Mouse (Mus musculus): Measurements from ENCODE around the gene Ednra. TPM values are rescaled to one million over a fixed set of nuclear protein-coding genes. Genes with fewer than 3 reads are reported as not detected.

The Ednra gene
- polyA plus RNA-seq, 1 experiment: 2.1 TPM

DNA sequence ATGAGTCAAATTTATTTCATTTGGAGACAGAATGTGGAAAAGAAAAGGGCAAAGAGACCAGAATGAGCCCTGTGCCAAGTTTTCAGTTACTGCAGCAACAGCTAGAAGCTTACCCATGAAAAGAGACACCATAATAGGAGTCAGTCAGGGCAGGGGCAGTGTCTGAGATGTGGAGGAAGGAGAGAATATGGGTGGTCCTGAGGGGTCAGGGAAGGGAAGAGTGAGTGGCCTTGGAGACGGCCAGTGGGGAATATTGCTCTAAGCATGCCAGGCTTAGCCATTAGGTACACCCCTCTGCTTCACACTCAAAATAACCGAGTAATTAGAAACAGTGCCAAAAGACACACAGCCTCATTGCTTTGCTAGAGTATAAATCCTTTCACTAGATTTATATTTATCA lies 9.5 kb upstream of the Ednra start:
- H3K4me3 ChIP-seq (replicated peaks; ENCODE audit: control insufficient read depth, low read depth, low read length): no peak overlapping the region
- TF ChIP-seq CTCF (IDR thresholded peaks at IDR 0.05; ENCODE audit: control insufficient read depth, insufficient read depth, low read length) (no peak), POLR2A (IDR thresholded peaks at IDR 0.05; ENCODE audit: borderline replicate concordance, control insufficient read depth, low read depth, low read length) (no peak)
- no peaks in the 10 kb centered on the region; the same call in 1 of the 2 replicates for H3K4me1 ChIP-seq (ENCODE audit: control insufficient read depth, insufficient read depth, low read length)
- 78% methylated on average over 2 of the region's 2 CpGs for WGBS
- no peak overlapping the region for H3K27ac ChIP-seq (ENCODE audit: control insufficient read depth, insufficient read depth, low read depth, low read length, poor library complexity)

DNA sequence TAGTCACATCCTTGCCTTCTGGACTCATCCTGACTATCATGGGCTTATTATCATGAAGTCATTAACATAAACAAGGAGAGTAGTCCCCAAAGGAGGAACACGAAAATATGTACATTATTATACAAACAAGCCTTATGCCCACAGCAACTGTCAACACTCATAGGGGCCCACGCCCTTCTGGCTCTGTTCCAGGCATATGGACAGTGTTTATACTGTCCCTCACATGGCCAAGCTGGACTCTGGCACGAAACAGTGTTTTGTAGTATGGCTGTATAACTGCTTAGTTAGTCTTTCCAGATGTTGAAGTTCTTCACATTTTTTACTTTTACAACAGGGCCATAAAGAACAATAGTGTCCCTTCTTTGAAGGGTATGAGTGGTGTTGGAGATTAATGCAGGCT lies 8.7 kb upstream of the Ednra start:
- Histone ChIP-seq H3K4me1 (ENCODE audit: control insufficient read depth, insufficient read depth, low read length) (no peaks in the 10 kb centered on the region; the same call in 1 of the 2 replicates), H3K27ac (ENCODE audit: control insufficient read depth, insufficient read depth, low read depth, low read length, poor library complexity) (no peak overlapping the region), H3K4me3 (replicated peaks; ENCODE audit: control insufficient read depth, low read depth, low read length) (no peak overlapping the region)
- no peak for TF ChIP-seq POLR2A (IDR thresholded peaks at IDR 0.05; ENCODE audit: borderline replicate concordance, control insufficient read depth, low read depth, low read length)
- TF ChIP-seq CTCF (IDR thresholded peaks at IDR 0.05; ENCODE audit: control insufficient read depth, insufficient read depth, low read length): no peak
- 63% methylated on average over 3 of the region's 3 CpGs for WGBS

DNA sequence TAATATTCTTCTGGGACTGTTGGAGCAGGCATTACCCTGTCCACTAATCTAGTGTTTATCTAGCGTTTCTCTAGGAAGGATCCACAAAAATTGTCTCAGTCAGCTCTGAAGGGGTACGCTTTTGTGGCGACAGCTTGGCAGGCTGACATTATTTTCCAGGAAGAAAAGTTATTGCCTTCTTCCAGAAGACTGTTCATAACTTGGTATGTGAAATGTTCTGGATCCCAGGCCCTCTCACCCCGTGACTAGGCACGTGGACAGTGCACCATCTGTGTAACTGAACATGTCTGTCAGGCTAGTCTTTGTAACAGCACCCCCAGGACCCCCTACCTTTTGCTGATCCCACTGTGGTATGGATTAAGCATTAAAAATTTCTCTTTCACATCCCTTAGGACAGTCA lies 1.1 kb upstream of the Ednra start:
- WGBS: 71% methylated on average over 5 of the region's 5 CpGs
- TF ChIP-seq CTCF (IDR thresholded peaks at IDR 0.05; ENCODE audit: control insufficient read depth, insufficient read depth, low read length): no peak
- TF ChIP-seq POLR2A (IDR thresholded peaks at IDR 0.05; ENCODE audit: borderline replicate concordance, control insufficient read depth, low read depth, low read length): no peak
- Histone ChIP-seq H3K27ac (ENCODE audit: control insufficient read depth, insufficient read depth, low read depth, low read length, poor library complexity) (no peak overlapping the region), H3K4me3 (replicated peaks; ENCODE audit: control insufficient read depth, low read depth, low read length) (no peak overlapping the region), H3K4me1 (ENCODE audit: control insufficient read depth, insufficient read depth, low read length) (no peaks in the 10 kb centered on the region; the same call in 1 of the 2 replicates)

DNA sequence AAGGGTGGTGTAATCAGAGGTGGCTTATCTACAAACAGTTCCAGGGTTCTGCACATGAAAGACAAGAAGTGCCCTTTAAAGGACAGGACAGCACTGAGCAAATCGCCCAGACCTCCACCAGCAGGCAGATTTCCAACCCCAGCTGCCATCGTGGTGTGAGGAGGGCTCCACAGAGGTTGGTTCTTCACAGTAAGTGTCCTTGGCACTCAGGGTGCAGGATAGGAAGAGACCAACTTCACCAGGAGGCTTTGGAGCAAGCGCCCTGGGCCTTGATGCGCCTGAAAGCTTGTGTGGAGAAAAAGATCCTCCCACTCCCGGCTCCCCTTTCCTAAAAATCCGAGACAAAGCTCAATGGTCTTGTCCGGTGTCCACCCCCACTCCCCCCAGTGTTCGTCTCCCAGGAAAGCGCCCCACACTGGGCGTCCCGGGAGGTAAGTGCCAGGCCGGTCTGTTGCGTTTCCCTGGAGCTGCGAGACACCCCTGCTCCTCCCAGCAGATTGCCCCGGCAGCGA lies 674 bp downstream of the Ednra start:
- Histone ChIP-seq H3K27ac (ENCODE audit: control insufficient read depth, insufficient read depth, low read depth, low read length, poor library complexity) (peak overlapping the region; percentile 50), H3K4me1 (ENCODE audit: control insufficient read depth, insufficient read depth, low read length) (no peaks in the 10 kb centered on the region; the same call in 1 of the 2 replicates), H3K4me3 (replicated peaks; ENCODE audit: control insufficient read depth, low read depth, low read length) (peak overlapping the region; percentile 51)
- no peak for TF ChIP-seq CTCF (IDR thresholded peaks at IDR 0.05; ENCODE audit: control insufficient read depth, insufficient read depth, low read length)
- TF ChIP-seq POLR2A (IDR thresholded peaks at IDR 0.05; ENCODE audit: borderline replicate concordance, control insufficient read depth, low read depth, low read length): no peak
- 4% methylated on average over 16 of the region's 16 CpGs for WGBS

DNA sequence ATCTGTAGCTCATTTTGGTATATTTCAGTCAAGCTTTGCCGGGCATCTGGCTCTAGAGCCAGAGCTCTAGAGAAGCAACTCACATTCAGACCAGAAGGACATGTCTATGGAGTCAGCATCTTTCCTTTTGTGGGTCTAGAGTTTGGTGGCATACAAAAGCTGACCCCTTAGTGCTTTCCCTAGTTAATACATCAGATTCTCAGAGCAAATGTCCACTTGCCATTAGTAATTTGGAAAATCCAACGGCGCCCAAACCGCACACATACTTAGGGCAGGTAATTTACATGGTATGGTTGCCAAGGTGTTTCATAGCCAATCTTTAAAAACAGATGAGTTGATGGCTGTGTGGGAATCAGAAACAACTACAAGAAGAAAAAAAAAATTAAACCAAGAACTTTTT lies 1.2 kb downstream of the Ednra start:
- Histone ChIP-seq H3K4me3 (replicated peaks; ENCODE audit: control insufficient read depth, low read depth, low read length) (no peak overlapping the region), H3K27ac (ENCODE audit: control insufficient read depth, insufficient read depth, low read depth, low read length, poor library complexity) (no peak overlapping the region), H3K4me1 (ENCODE audit: control insufficient read depth, insufficient read depth, low read length) (no peaks in the 10 kb centered on the region; the same call in 1 of the 2 replicates)
- 84% methylated on average over 4 of the region's 4 CpGs for WGBS
- TF ChIP-seq CTCF (IDR thresholded peaks at IDR 0.05; ENCODE audit: control insufficient read depth, insufficient read depth, low read length): no peak
- no peak for TF ChIP-seq POLR2A (IDR thresholded peaks at IDR 0.05; ENCODE audit: borderline replicate concordance, control insufficient read depth, low read depth, low read length)

DNA sequence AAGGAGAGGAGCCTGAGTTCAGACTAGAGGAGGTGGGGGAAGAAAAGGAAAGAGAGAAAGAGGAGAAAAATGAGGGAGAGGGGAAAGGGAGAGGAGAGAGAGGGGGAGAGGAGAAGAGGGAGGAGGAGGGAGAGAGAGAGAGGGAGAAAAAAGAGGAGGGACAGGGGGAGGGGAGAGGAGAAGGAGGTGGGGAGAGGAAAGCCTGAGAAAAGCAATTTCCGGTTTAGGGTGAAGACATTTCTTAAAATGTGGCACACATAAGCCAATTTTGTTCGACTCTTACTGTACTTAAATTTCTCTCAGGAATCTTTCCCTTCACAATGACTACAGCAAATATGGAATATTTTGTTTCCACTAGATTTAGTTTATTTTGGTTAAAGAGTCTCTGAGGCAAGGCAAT lies 5.3 kb downstream of the Ednra start:
- no peak overlapping the region for H3K4me3 ChIP-seq (replicated peaks; ENCODE audit: control insufficient read depth, low read depth, low read length)
- TF ChIP-seq CTCF (IDR thresholded peaks at IDR 0.05; ENCODE audit: control insufficient read depth, insufficient read depth, low read length) (no peak), POLR2A (IDR thresholded peaks at IDR 0.05; ENCODE audit: borderline replicate concordance, control insufficient read depth, low read depth, low read length) (no peak)
- 67% methylated on average over 2 of the region's 2 CpGs for WGBS

DNA sequence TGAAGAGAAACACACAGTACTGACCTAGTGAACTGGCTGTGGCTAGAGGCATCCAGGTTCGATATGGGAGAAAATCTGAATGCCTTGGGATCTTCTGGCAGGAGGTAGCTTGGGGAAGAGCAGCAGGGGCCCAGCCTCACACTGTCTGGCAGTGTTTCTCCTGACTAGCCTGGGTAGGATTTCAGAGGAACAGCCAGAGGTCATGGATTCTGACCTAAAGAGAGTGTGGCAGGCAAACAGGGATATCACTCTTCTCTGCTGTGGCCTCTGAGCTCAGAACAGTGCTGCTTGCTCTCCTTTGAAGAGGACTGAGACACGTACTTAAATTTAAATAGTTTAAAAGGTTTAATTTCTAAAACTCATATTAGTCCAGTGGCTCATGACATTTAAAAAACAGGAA lies 7.2 kb downstream of the Ednra start:
- Histone ChIP-seq H3K4me3 (replicated peaks; ENCODE audit: control insufficient read depth, low read depth, low read length) (no peak overlapping the region), H3K4me1 (ENCODE audit: control insufficient read depth, insufficient read depth, low read length) (no peaks in the 10 kb centered on the region; the same call in 1 of the 2 replicates), H3K27ac (ENCODE audit: control insufficient read depth, insufficient read depth, low read depth, low read length, poor library complexity) (no peak overlapping the region)
- TF ChIP-seq CTCF (IDR thresholded peaks at IDR 0.05; ENCODE audit: control insufficient read depth, insufficient read depth, low read length) (no peak), POLR2A (IDR thresholded peaks at IDR 0.05; ENCODE audit: borderline replicate concordance, control insufficient read depth, low read depth, low read length) (no peak)
- WGBS: 81% methylated on average over 2 of the region's 2 CpGs

More for the DNA sequence above, 5.3 kb downstream of the Ednra start:
- Histone ChIP-seq H3K27ac (ENCODE audit: control insufficient read depth, insufficient read depth, low read depth, low read length, poor library complexity) (no peak overlapping the region), H3K4me1 (ENCODE audit: control insufficient read depth, insufficient read depth, low read length) (no peaks in the 10 kb centered on the region; the same call in 1 of the 2 replicates)

DNA sequence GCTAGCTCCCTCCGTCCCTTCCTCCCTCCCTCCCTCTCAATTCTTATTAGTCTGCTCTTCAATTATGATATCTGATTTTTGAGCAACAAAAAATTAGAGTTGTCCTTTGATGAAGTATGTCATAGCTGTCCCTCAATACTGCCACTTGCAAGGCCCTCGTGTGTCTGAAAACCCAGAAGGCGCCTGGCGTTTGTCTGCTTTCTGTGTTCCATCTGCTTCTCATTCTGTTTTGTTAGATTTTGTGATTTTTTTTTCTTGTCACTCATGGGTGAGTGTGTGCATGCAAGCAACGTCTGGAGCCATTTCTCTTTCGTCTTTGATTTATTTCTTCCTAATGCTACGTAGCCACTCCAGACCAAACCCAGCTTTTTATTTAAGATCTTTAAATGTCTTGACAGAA lies 9.8 kb downstream of the Ednra start:
- TF ChIP-seq POLR2A (IDR thresholded peaks at IDR 0.05; ENCODE audit: borderline replicate concordance, control insufficient read depth, low read depth, low read length): no peak
- TF ChIP-seq CTCF (IDR thresholded peaks at IDR 0.05; ENCODE audit: control insufficient read depth, insufficient read depth, low read length): no peak
- no peak overlapping the region for H3K27ac ChIP-seq (ENCODE audit: control insufficient read depth, insufficient read depth, low read depth, low read length, poor library complexity)
- H3K4me3 ChIP-seq (replicated peaks; ENCODE audit: control insufficient read depth, low read depth, low read length): no peak overlapping the region
- peaks cover 2% of the 10 kb centered on the region; the same call in 1 of the 2 replicates for H3K4me1 ChIP-seq (ENCODE audit: control insufficient read depth, insufficient read depth, low read length)
- 66% methylated on average over 7 of the region's 7 CpGs for WGBS

DNA sequence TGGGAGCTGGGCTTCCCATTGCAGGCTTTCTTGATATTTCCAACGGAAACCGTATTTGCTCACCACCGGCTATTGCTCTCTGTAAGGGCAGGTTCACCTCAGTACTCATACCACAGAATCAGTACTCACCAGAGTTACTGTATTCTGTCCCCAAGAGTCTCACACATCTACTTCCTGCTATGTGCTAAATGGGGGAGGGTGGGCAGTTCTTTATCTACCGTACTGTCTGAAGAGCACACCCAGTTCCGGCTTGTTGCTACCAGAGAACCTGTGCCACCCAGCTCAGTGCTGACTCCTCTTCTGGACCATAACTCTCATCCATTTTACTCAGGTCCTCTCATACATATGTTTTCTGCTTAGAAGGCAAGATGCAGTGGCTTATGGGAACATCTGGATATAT lies 10.6 kb downstream of the Ednra start:
- WGBS: 43% methylated on average over 5 of the region's 5 CpGs
- TF ChIP-seq POLR2A (IDR thresholded peaks at IDR 0.05; ENCODE audit: borderline replicate concordance, control insufficient read depth, low read depth, low read length) (no peak), CTCF (IDR thresholded peaks at IDR 0.05; ENCODE audit: control insufficient read depth, insufficient read depth, low read length) (no peak)
- Histone ChIP-seq H3K4me1 (ENCODE audit: control insufficient read depth, insufficient read depth, low read length) (peaks cover 2% of the 10 kb centered on the region; the same call in 1 of the 2 replicates), H3K27ac (ENCODE audit: control insufficient read depth, insufficient read depth, low read depth, low read length, poor library complexity) (no peak overlapping the region), H3K4me3 (replicated peaks; ENCODE audit: control insufficient read depth, low read depth, low read length) (no peak overlapping the region)
